Mouse (Mus musculus): ENCODE results near the gene Vps25. TPM values are rescaled to one million over a fixed set of nuclear protein-coding genes. Genes with fewer than 3 reads are reported as not detected.

Vps25 gene
- total RNA-seq, 1 experiment, result 105 TPM

DNA sequence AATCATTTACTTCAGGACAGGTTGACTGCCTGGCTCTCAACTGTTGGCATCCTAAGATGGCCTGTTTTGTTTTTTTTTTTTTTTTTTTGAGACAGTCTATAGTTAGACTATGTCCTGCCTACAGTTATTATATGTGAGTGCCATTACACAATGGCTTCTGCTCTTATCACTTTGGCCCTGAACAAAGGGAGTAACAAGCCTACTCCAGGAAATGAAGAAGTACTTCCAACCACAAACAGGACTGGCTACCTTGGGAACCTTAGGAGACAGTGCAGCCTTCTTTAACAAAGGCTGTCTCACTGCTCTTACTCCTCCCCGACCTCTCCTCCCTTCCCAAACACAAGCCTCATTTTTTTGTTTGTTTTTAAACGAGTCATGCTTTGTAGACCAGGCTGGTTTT lies 32.7 kb upstream of the Vps25 start:
- no peak for DNase-seq (ENCODE audit: low read depth, low spot score)
- H3K4me1 ChIP-seq (ENCODE audit: control insufficient read depth in 2 of 2, insufficient read depth in 2 of 2, low read length in 2 of 2, poor library complexity in 1 of 2), result no peaks in the 10 kb centered on the region
- TF ChIP-seq ZNF384 (IDR thresholded peaks at IDR 0.05; ENCODE audit: low read depth, low read length), result no peak
- TF ChIP-seq HCFC1 (IDR thresholded peaks at IDR 0.05; ENCODE audit: borderline replicate concordance, insufficient read depth, low read length), result no peak
- no peak for TF ChIP-seq ZC3H11A (IDR thresholded peaks at IDR 0.05; ENCODE audit: borderline replicate concordance, low read depth, low read length)
- TF ChIP-seq CHD2 (IDR thresholded peaks at IDR 0.05; ENCODE audit: low read depth, low read length), result no peak
- no peak for TF ChIP-seq MAFK (IDR thresholded peaks at IDR 0.05; ENCODE audit: insufficient read depth, low read depth, low read length)
- no peaks in the 10 kb centered on the region; the same call in 1 of the 2 replicates for H3K36me3 ChIP-seq (ENCODE audit: control insufficient read depth, insufficient read depth, low read length, poor library complexity, severe bottlenecking)
- in situ Hi-C loops (cut with MboI; ENCODE audit: low sequenced_read_pairs in 2 of 2, unreplicated experiment in 2 of 2), result no loop called here
- no peaks in the 10 kb centered on the region for H3K9me3 ChIP-seq (ENCODE audit: control insufficient read depth, insufficient read depth, low read depth, low read length)
- H3K9ac ChIP-seq (ENCODE audit: insufficient read depth, low read depth, low read length, poor library complexity, severe bottlenecking), result no peak overlapping the region
- no peak overlapping the region for H3K27ac ChIP-seq (ENCODE audit: insufficient read depth, low read depth, low read length, poor library complexity, severe bottlenecking)
- no peak overlapping the region for H3K4me3 ChIP-seq (ENCODE audit: insufficient read depth in 1 of 2, low read depth in 1 of 2, low read length in 2 of 2, poor library complexity in 1 of 2, severe bottlenecking in 1 of 2)

- no peak for DNase-seq (ENCODE audit: low read depth, low spot score)
- TF ChIP-seq CHD2 (IDR thresholded peaks at IDR 0.05; ENCODE audit: low read depth, low read length), result no peak
- no peak for TF ChIP-seq HCFC1 (IDR thresholded peaks at IDR 0.05; ENCODE audit: borderline replicate concordance, insufficient read depth, low read length)
- TF ChIP-seq ZC3H11A (IDR thresholded peaks at IDR 0.05; ENCODE audit: borderline replicate concordance, low read depth, low read length), result no peak
- no peak for TF ChIP-seq MAFK (IDR thresholded peaks at IDR 0.05; ENCODE audit: insufficient read depth, low read depth, low read length)
- no peak for TF ChIP-seq ZNF384 (IDR thresholded peaks at IDR 0.05; ENCODE audit: low read depth, low read length)
- in situ Hi-C loops (cut with MboI; ENCODE audit: low sequenced_read_pairs in 2 of 2, unreplicated experiment in 2 of 2), result no loop called here
- Histone ChIP-seq H3K36me3 (ENCODE audit: control insufficient read depth, insufficient read depth, low read length, poor library complexity, severe bottlenecking) (no peaks in the 10 kb centered on the region; the same call in 1 of the 2 replicates), H3K9me3 (ENCODE audit: control insufficient read depth, insufficient read depth, low read depth, low read length) (no peaks in the 10 kb centered on the region), H3K4me1 (ENCODE audit: control insufficient read depth in 2 of 2, insufficient read depth in 2 of 2, low read length in 2 of 2, poor library complexity in 1 of 2) (no peaks in the 10 kb centered on the region), H3K4me3 (ENCODE audit: insufficient read depth in 1 of 2, low read depth in 1 of 2, low read length in 2 of 2, poor library complexity in 1 of 2, severe bottlenecking in 1 of 2) (no peak overlapping the region), H3K9ac (ENCODE audit: insufficient read depth, low read depth, low read length, poor library complexity, severe bottlenecking) (no peak overlapping the region), H3K27ac (ENCODE audit: insufficient read depth, low read depth, low read length, poor library complexity, severe bottlenecking) (no peak overlapping the region)
These were observed 32.1 kb upstream of the Vps25 start for GRCm38 (mm10) chr11:101221306-101221986.

DNA sequence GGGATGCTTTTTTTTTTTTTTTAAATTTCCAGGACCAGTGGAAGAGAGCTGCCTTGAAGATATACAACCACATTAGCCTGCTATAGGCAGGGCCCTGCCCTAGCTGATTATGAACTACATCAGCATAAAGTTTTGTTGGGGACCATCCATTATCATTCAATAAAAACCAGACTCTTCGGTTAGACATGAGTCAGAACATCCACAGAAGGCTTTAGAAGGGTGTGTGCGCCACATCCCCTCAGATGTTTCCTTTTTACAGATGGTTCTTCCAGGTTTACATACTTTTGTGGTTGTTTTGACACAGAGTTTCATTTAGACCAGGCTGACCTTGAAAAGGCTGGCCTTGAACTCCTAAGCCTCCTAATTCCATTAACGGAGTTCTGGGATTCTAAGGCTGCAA lies 29.2 kb upstream of the Vps25 start:
- H3K27ac ChIP-seq (ENCODE audit: insufficient read depth, low read depth, low read length, poor library complexity, severe bottlenecking), result no peak overlapping the region
- no peak for DNase-seq (ENCODE audit: low read depth, low spot score)
- in situ Hi-C loops (cut with MboI; ENCODE audit: low sequenced_read_pairs in 2 of 2, unreplicated experiment in 2 of 2), result no loop called here
- H3K9ac ChIP-seq (ENCODE audit: insufficient read depth, low read depth, low read length, poor library complexity, severe bottlenecking), result no peak overlapping the region
- peaks cover 0 to under 1% of the 10 kb centered on the region in 2 experiments; a peak in 1 of 4 replicates for H3K4me1 ChIP-seq (ENCODE audit: control insufficient read depth in 2 of 2, insufficient read depth in 2 of 2, low read length in 2 of 2, poor library complexity in 1 of 2)
- H3K36me3 ChIP-seq (ENCODE audit: control insufficient read depth, insufficient read depth, low read length, poor library complexity, severe bottlenecking), result no peaks in the 10 kb centered on the region; the same call in 1 of the 2 replicates
- H3K9me3 ChIP-seq (ENCODE audit: control insufficient read depth, insufficient read depth, low read depth, low read length), result no peaks in the 10 kb centered on the region
- H3K4me3 ChIP-seq (ENCODE audit: insufficient read depth in 1 of 2, low read depth in 1 of 2, low read length in 2 of 2, poor library complexity in 1 of 2, severe bottlenecking in 1 of 2), result no peak overlapping the region
- TF ChIP-seq HCFC1 (IDR thresholded peaks at IDR 0.05; ENCODE audit: borderline replicate concordance, insufficient read depth, low read length) (no peak), CHD2 (IDR thresholded peaks at IDR 0.05; ENCODE audit: low read depth, low read length) (no peak), ZNF384 (IDR thresholded peaks at IDR 0.05; ENCODE audit: low read depth, low read length) (no peak), ZC3H11A (IDR thresholded peaks at IDR 0.05; ENCODE audit: borderline replicate concordance, low read depth, low read length) (no peak), MAFK (IDR thresholded peaks at IDR 0.05; ENCODE audit: insufficient read depth, low read depth, low read length) (no peak)

- H3K9ac ChIP-seq (ENCODE audit: insufficient read depth, low read depth, low read length, poor library complexity, severe bottlenecking), result peak overlapping the region; percentile 77
- no peak overlapping the region for H3K27ac ChIP-seq (ENCODE audit: insufficient read depth, low read depth, low read length, poor library complexity, severe bottlenecking)
- TF ChIP-seq CHD2 (IDR thresholded peaks at IDR 0.05; ENCODE audit: low read depth, low read length) (peak; percentile 34; the same call in 1 of the 2 replicates), ZNF384 (IDR thresholded peaks at IDR 0.05; ENCODE audit: low read depth, low read length) (no peak)
- in situ Hi-C loops (cut with MboI; ENCODE audit: low sequenced_read_pairs in 2 of 2, unreplicated experiment in 2 of 2), result no loop called here
- no peaks in the 10 kb centered on the region; the same call in 1 of the 2 replicates for H3K36me3 ChIP-seq (ENCODE audit: control insufficient read depth, insufficient read depth, low read length, poor library complexity, severe bottlenecking)
- DNase-seq (ENCODE audit: low read depth, low spot score), result no peak
- peak overlapping the region; percentile 85 to 91 for H3K4me3 ChIP-seq (ENCODE audit: insufficient read depth in 1 of 2, low read depth in 1 of 2, low read length in 2 of 2, poor library complexity in 1 of 2, severe bottlenecking in 1 of 2)
- H3K4me1 ChIP-seq (ENCODE audit: control insufficient read depth in 2 of 2, insufficient read depth in 2 of 2, low read length in 2 of 2, poor library complexity in 1 of 2), result peaks cover 0 to 9% of the 10 kb centered on the region in 2 experiments; a peak in 1 of 4 replicates
- no peaks in the 10 kb centered on the region for H3K9me3 ChIP-seq (ENCODE audit: control insufficient read depth, insufficient read depth, low read depth, low read length)
These were observed 28.0 kb upstream of the Vps25 start for GRCm38 (mm10) chr11:101225331-101226064.

Data from ES-E14 (cell line).